15 mouse cellular contexts compared by ENCODE assay signal in genomic region chr10:24638306-24639070, GRCm38 (mm10). TPM values are rescaled to one million over a fixed set of nuclear protein-coding genes. Genes with fewer than 3 reads are reported as not detected.
DNase-seq lines count a peak whose midpoint lies in the region; ATAC-seq and TF ChIP-seq lines count a peak whose summit lies in the region.
"Had no signal": no experiment of that assay in that cellular context is flagged by ENCODE, and none has a peak within 500 bp of the region (broad histone marks: within the 10 kb centered on the region; RNA-seq: fewer than 3 reads in every experiment).

No protein-coding gene starts in this region.

- no peaks in the 10 kb centered on the region for H3K9me3 ChIP-seq in kidney, postnatal 0 days (replicated peaks; ENCODE audit: low read length)
- no peaks in the 10 kb centered on the region for H3K9me3 ChIP-seq in kidney, embryonic 15.5 days (replicated peaks)
- no peaks in the 10 kb centered on the region for H3K9me3 ChIP-seq in intestine, embryonic 16.5 days (ENCODE audit: control insufficient read depth, low read length)
- H3K9me3 ChIP-seq: forebrain, embryonic 12.5 days; midbrain, embryonic 10.5 days had no signal

- 31% methylated on average over 10 of the region's 10 CpGs for WGBS in kidney, postnatal 0 days
- 36% methylated on average over 10 of the region's 10 CpGs for WGBS in kidney, embryonic 15.5 days
- 22% methylated on average over 10 of the region's 10 CpGs for WGBS in intestine, embryonic 16.5 days
- 45% methylated on average over 10 of the region's 10 CpGs for WGBS in macrophage (ENCODE audit: missing documents)

- no peak for TF ChIP-seq CTCF in kidney, postnatal 0 days (IDR thresholded peaks at IDR 0.05; ENCODE audit: low read depth)

- no peak for ATAC-seq in kidney, postnatal 0 days (replicated peaks; ENCODE audit: low FRiP score, low read depth)
- no peak for ATAC-seq in kidney, embryonic 15.5 days (replicated peaks; ENCODE audit: low FRiP score)
- ATAC-seq in intestine, embryonic 16.5 days = peak; percentile 72
- no peak for ATAC-seq in erythroid progenitor cell, adult 5-6 weeks (replicated peaks; ENCODE audit: low FRiP score, poor library complexity, severe bottlenecking)

- 0 out of 2 replicates have a peak overlapping the region, but pooled peaks have one; percentile 2 for H3K27ac ChIP-seq in kidney, postnatal 0 days
- no peak overlapping the region for H3K27ac ChIP-seq in kidney, embryonic 15.5 days
- peak overlapping the region; percentile 88 for H3K27ac ChIP-seq in intestine, embryonic 16.5 days (ENCODE audit: low read length)
- peak overlapping the region; percentile 27; the same call in 1 of the 2 replicates for H3K27ac ChIP-seq in macrophage
- H3K27ac ChIP-seq: forebrain, embryonic 12.5 days; left cerebral cortex, adult 2 months; midbrain, embryonic 10.5 days had no signal

- H3K79me2 ChIP-seq in macrophage (ENCODE audit: inconsistent target) = no peaks in the 10 kb centered on the region

- peak; percentile 38 for DNase-seq in kidney, postnatal 0 days (ENCODE audit: low spot score)
- DNase-seq in adipocyte (ENCODE audit: low spot score) = peak; percentile 12
- DNase-seq in left cerebral cortex, postnatal 36 days (ENCODE audit: low spot score in 2 of 2) = no peak
- DNase-seq in kidney, adult 18-20 months = no peak
- DNase-seq: cerebellum, postnatal 36 days; heart, postnatal 14 days; thymus, postnatal 4 days had no signal

- H3K4me3 ChIP-seq in kidney, postnatal 0 days (replicated peaks; ENCODE audit: low read depth, low read length) = no peak overlapping the region
- no peak overlapping the region for H3K4me3 ChIP-seq in kidney, embryonic 15.5 days (replicated peaks)
- H3K4me3 ChIP-seq in intestine, embryonic 16.5 days (ENCODE audit: low read length) = peak overlapping the region; percentile 8; the same call in 1 of the 2 replicates
- H3K4me3 ChIP-seq in macrophage (ENCODE audit: inconsistent target) = no peak overlapping the region
- H3K4me3 ChIP-seq: forebrain, embryonic 12.5 days; left cerebral cortex, adult 2 months; midbrain, embryonic 10.5 days had no signal

- H3K4me1 ChIP-seq in kidney, postnatal 0 days (replicated peaks; ENCODE audit: insufficient read depth, low read length) = peaks cover 17% of the 10 kb centered on the region
- H3K4me1 ChIP-seq in kidney, embryonic 15.5 days = peaks cover 43% of the 10 kb centered on the region
- H3K4me1 ChIP-seq in intestine, embryonic 16.5 days (ENCODE audit: control insufficient read depth, insufficient read depth, low read length) = peaks cover 41% of the 10 kb centered on the region

- no peaks in the 10 kb centered on the region for H3K27me3 ChIP-seq in kidney, postnatal 0 days (ENCODE audit: insufficient read depth, low read length)
- no peaks in the 10 kb centered on the region for H3K27me3 ChIP-seq in kidney, embryonic 15.5 days
- no peaks in the 10 kb centered on the region for H3K27me3 ChIP-seq in intestine, embryonic 16.5 days (replicated peaks; ENCODE audit: control insufficient read depth, insufficient read depth, low read length)
- H3K27me3 ChIP-seq: forebrain, embryonic 12.5 days had no signal

- no peaks in the 10 kb centered on the region for H3K36me3 ChIP-seq in kidney, postnatal 0 days (ENCODE audit: insufficient read depth, low read length)
- no peaks in the 10 kb centered on the region for H3K36me3 ChIP-seq in kidney, embryonic 15.5 days
- H3K36me3 ChIP-seq in intestine, embryonic 16.5 days (ENCODE audit: control insufficient read depth, insufficient read depth, low read length) = no peaks in the 10 kb centered on the region
- H3K36me3 ChIP-seq in macrophage (ENCODE audit: inconsistent target) = no peaks in the 10 kb centered on the region
- H3K36me3 ChIP-seq: forebrain, embryonic 12.5 days; midbrain, embryonic 10.5 days had no signal

- 0 out of 2 replicates have a peak overlapping the region, but pooled peaks have one; percentile 4 for H3K4me2 ChIP-seq in kidney, postnatal 0 days (ENCODE audit: low read length)
- no peak overlapping the region for H3K4me2 ChIP-seq in kidney, embryonic 15.5 days
- H3K4me2 ChIP-seq in intestine, embryonic 16.5 days (ENCODE audit: low read depth, low read length) = peak overlapping the region; percentile 29; the same call in 1 of the 2 replicates
- H3K4me2 ChIP-seq: forebrain, embryonic 12.5 days had no signal

- no peak overlapping the region for H3K9ac ChIP-seq in kidney, postnatal 0 days (ENCODE audit: low read depth, low read length)
- H3K9ac ChIP-seq in kidney, embryonic 15.5 days = no peak overlapping the region
- H3K9ac ChIP-seq in intestine, embryonic 16.5 days (ENCODE audit: low read depth, low read length) = peak overlapping the region; percentile 11; the same call in 1 of the 2 replicates
- H3K9ac ChIP-seq: forebrain, embryonic 12.5 days had no signal

- intact Hi-C loops in left cerebral cortex, postnatal 36 days (cut with DNase I) = no loop called here

RNA-seq across cellular contexts. Expression of gene Ccn2, which starts 43.2 kb away (rescaled TPM):
- polyA plus RNA-seq in kidney, postnatal 0 days (2015; fragmentation: Nextera tagmentation; extraction: Ambion mirVana) = 14.3 and 18.4 TPM in 2 replicates
- 8.7 and 10.0 TPM in 2 replicates for polyA plus RNA-seq in kidney, embryonic 15.5 days (2015; fragmentation: Nextera tagmentation; extraction: Ambion mirVana)
- 8.9 and 12.7 TPM in 2 replicates for polyA plus RNA-seq in intestine, embryonic 16.5 days (2015; fragmentation: Nextera tagmentation; extraction: Ambion mirVana)
- total RNA-seq in macrophage (2018; cell fraction: chromatin; rRNA removed) = 1 to 10 TPM in 1 of 26 experiments, under 1 TPM in 2, not detected in 23; 0.21 to 9.9 (median 0.34) TPM
- under 1 TPM in 20 of 26 experiments, not detected in 6; 0.04 to 0.80 (median 0.13) TPM for total RNA-seq in macrophage (2018; cell fraction: cytosol; rRNA removed)
- total RNA-seq in macrophage (2018; cell fraction: nucleus; rRNA removed) = 1 to 10 TPM in 1 of 26 experiments, under 1 TPM in 4, not detected in 21; 0.20 to 1.5 (median 0.56) TPM
- polyA plus RNA-seq in macrophage (2018) = 0.30 to 1.3 TPM in 2 of 3 replicates, not detected in the other
- total RNA-seq in erythroid progenitor cell, adult 5-6 weeks (2015; ENCODE audit: low replicate concordance) = not detected in 2 replicates
- not detected in 2 replicates for total RNA-seq in erythroid progenitor cell, adult 5-6 weeks (2017; ENCODE audit: low replicate concordance)
- total RNA-seq in left cerebral cortex, postnatal 36 days (2021) = 10 to 100 TPM; 31.4 to 32.5 TPM
- total RNA-seq: neutrophil, adult 5-6 weeks had no signal

Comparison
In these comparisons a context has a peak if more than half of its experiments do, and no peak if none do; other contexts are left out.
1. DNase-seq: peak in kidney, postnatal 0 days (single experiment) and adipocyte (single experiment); none in left cerebral cortex, postnatal 36 days (0 of 2) and kidney, adult 18-20 months (single experiment).